Mouse (Mus musculus): ENCODE measurements around the gene Ltbp3. TPM values are rescaled to one million over a fixed set of nuclear protein-coding genes. Genes with fewer than 3 reads are reported as not detected.

The Ltbp3 gene
- total and polyA plus RNA-seq, 3 experiments, result 0.51 TPM; not detected in 2

- no peak for TF ChIP-seq POLR2AphosphoS2 (IDR thresholded peaks at IDR 0.05; ENCODE audit: low read depth, low read length)
- no peak for TF ChIP-seq MYC (IDR thresholded peaks at IDR 0.05; ENCODE audit: low read depth, low read length)
- TF ChIP-seq BHLHE40 (IDR thresholded peaks at IDR 0.05; ENCODE audit: low read depth, low read length), result peak; percentile 51
- no peak for TF ChIP-seq IRF4 (IDR thresholded peaks at IDR 0.05; ENCODE audit: low read depth, low read length)
- TF ChIP-seq USF2 (conservative IDR thresholded peaks at IDR 0.05; ENCODE audit: low read depth, low read length), result peak; percentile 56
- TF ChIP-seq USF1 (IDR thresholded peaks at IDR 0.05; ENCODE audit: low read depth, low read length), result peak; percentile 66
- TF ChIP-seq HCFC1 (IDR thresholded peaks at IDR 0.05; ENCODE audit: low read depth, low read length), result 0 out of 2 replicates have a peak, but pooled peaks have one; percentile 19
- no peak overlapping the region for H3K9ac ChIP-seq (ENCODE audit: insufficient read depth, low read depth)
- no peak overlapping the region for H3K27ac ChIP-seq (ENCODE audit: insufficient read depth, low read depth)
- H3K27me3 ChIP-seq (replicated peaks), result peaks cover 45% of the 10 kb centered on the region
- no peaks in the 10 kb centered on the region for H3K9me3 ChIP-seq (replicated peaks; ENCODE audit: low read length)
- peaks cover 22 to 29% of the 10 kb centered on the region in 2 experiments for H3K4me1 ChIP-seq (ENCODE audit: control insufficient read depth in 1 of 2, insufficient read depth in 2 of 2)
- no peak overlapping the region for H3K4me3 ChIP-seq (replicated peaks in 1 of 3; ENCODE audit: low read depth in 2 of 3, low read length in 2 of 3, poor library complexity in 1 of 3)
- H3K36me3 ChIP-seq (replicated peaks in 1 of 2; ENCODE audit: control insufficient read depth in 1 of 2, insufficient read depth in 1 of 2, low read length in 1 of 2), result no peaks in the 10 kb centered on the region
- in situ Hi-C loops (cut with MboI; ENCODE audit: low pct_ligation_motif_present, low pct_unique_long_range_greater_than_20kb, low sequenced_read_pairs) (no loop called here), dilution Hi-C loops (cut with MboI; ENCODE audit: extremely low pct_ligation_motif_present, extremely low pct_unique_long_range_greater_than_20kb, low sequenced_read_pairs) (no loop called here)
- DNase-seq (ENCODE audit: extremely low read depth), result peak; percentile 39
- peak overlapping the region; percentile 2; the same call in 1 of the 2 replicates for H3K4me2 ChIP-seq (ENCODE audit: insufficient read depth, low read depth, poor library complexity, severe bottlenecking)
- no peaks in the 10 kb centered on the region for H3K79me2 ChIP-seq (replicated peaks; ENCODE audit: control insufficient read depth, extremely low read depth, insufficient read depth, poor library complexity, severe bottlenecking)
Observed at GRCm38 (mm10) chr19:5746907-5747363, 6.2 kb downstream of the Ltbp3 start.

GRCm38 (mm10) chr19:5749476-5749875 lies 8.8 kb downstream of the Ltbp3 start:
- dilution Hi-C loops (cut with MboI; ENCODE audit: extremely low pct_ligation_motif_present, extremely low pct_unique_long_range_greater_than_20kb, low sequenced_read_pairs), result no loop called here
- no peak for DNase-seq (ENCODE audit: extremely low read depth)
- H3K4me1 ChIP-seq (ENCODE audit: control insufficient read depth in 1 of 2, insufficient read depth in 2 of 2), result peaks cover 13 to 23% of the 10 kb centered on the region in 2 experiments
- H3K79me2 ChIP-seq (replicated peaks; ENCODE audit: control insufficient read depth, extremely low read depth, insufficient read depth, poor library complexity, severe bottlenecking), result no peaks in the 10 kb centered on the region
- H3K27me3 ChIP-seq (replicated peaks), result peaks cover 60% of the 10 kb centered on the region
- H3K9ac ChIP-seq (ENCODE audit: insufficient read depth, low read depth), result no peak overlapping the region
- H3K4me2 ChIP-seq (ENCODE audit: insufficient read depth, low read depth, poor library complexity, severe bottlenecking), result no peak overlapping the region
- no peak overlapping the region for H3K4me3 ChIP-seq (replicated peaks in 1 of 3; ENCODE audit: low read depth in 2 of 3, low read length in 2 of 3, poor library complexity in 1 of 3)
- H3K9me3 ChIP-seq (replicated peaks; ENCODE audit: low read length), result no peaks in the 10 kb centered on the region
- in situ Hi-C loops (cut with MboI; ENCODE audit: low pct_ligation_motif_present, low pct_unique_long_range_greater_than_20kb, low sequenced_read_pairs), result no loop called here
- TF ChIP-seq UBTF (IDR thresholded peaks at IDR 0.05; ENCODE audit: low read depth, low read length) (no peak), E2F4 (IDR thresholded peaks at IDR 0.05; ENCODE audit: insufficient replicate concordance, low read depth, low read length) (no peak), USF1 (IDR thresholded peaks at IDR 0.05; ENCODE audit: low read depth, low read length) (no peak), GABPA (IDR thresholded peaks at IDR 0.05; ENCODE audit: insufficient replicate concordance, low read depth, low read length) (no peak), SMC3 (IDR thresholded peaks at IDR 0.05; ENCODE audit: low read depth, low read length) (no peak), PAX5 (IDR thresholded peaks at IDR 0.05; ENCODE audit: low read length) (no peak), MAFK (IDR thresholded peaks at IDR 0.05; ENCODE audit: insufficient replicate concordance, low read length) (no peak), RAD21 (IDR thresholded peaks at IDR 0.05; ENCODE audit: low read depth, low read length) (no peak), ZKSCAN1 (IDR thresholded peaks at IDR 0.05; ENCODE audit: borderline replicate concordance, low read depth, low read length) (no peak), MAZ (IDR thresholded peaks at IDR 0.05; ENCODE audit: low read depth, low read length) (no peak), CHD2 (IDR thresholded peaks at IDR 0.05; ENCODE audit: low read length) (no peak)
- H3K36me3 ChIP-seq (replicated peaks in 1 of 2; ENCODE audit: control insufficient read depth in 1 of 2, insufficient read depth in 1 of 2, low read length in 1 of 2), result no peaks in the 10 kb centered on the region
- no peak overlapping the region for H3K27ac ChIP-seq (ENCODE audit: insufficient read depth, low read depth)

Data from CH12.LX (cell line).